Mouse (Mus musculus) C2C12 (cell line): ENCODE measurements around the gene Slc44a5. TPM values are rescaled to one million over a fixed set of nuclear protein-coding genes. Genes with fewer than 3 reads are reported as not detected.
A peak's percentile ranks its signal among the peaks of the same experiment; 100 is the strongest.

Experiments
- H3K27me3 ChIP-seq: one replicate; pipeline ENCODE4 v1.6.1; 2011; ENCODE audit not compliant: control insufficient read depth, insufficient read depth, insufficient read length
- H3K36me3 ChIP-seq: one replicate; pipeline ENCODE4 v1.6.1; 2011; ENCODE audit not compliant: control insufficient read depth, insufficient read depth
- H3K4me3 ChIP-seq: one replicate; pipeline ENCODE4 v1.5.1; 2011; ENCODE audit warnings: mild to moderate bottlenecking, control low read depth; ENCODE audit not compliant: poor library complexity, insufficient read depth, severe bottlenecking
- H3K79me2 ChIP-seq: one replicate; pipeline ENCODE4 v1.6.1; 2011; ENCODE audit not compliant: control insufficient read depth, insufficient read depth
- H3K79me3 ChIP-seq: one replicate; pipeline ENCODE4 v1.6.1; 2011; ENCODE audit warnings: low read depth, control low read depth
- H3ac ChIP-seq: one replicate; pipeline ENCODE3; 2011; ENCODE audit warnings: low read depth; ENCODE audit not compliant: control insufficient read depth, insufficient read length
- CEBPB ChIP-seq: IDR thresholded peaks from one replicate; pipeline ENCODE4 v1.6.1; 2011; ENCODE audit warnings: low read depth, mild to moderate bottlenecking, control low read depth, moderate library complexity
- CTCF ChIP-seq: IDR thresholded peaks from one replicate; pipeline ENCODE4 v1.5.1; 2011; ENCODE audit not compliant: control insufficient read depth, insufficient read depth, insufficient read length
- FOSL1 ChIP-seq: IDR thresholded peaks from one replicate; pipeline ENCODE4 v1.8.0; 2011; ENCODE audit warnings: mild to moderate bottlenecking, low read length; ENCODE audit not compliant: poor library complexity, insufficient read depth, severe bottlenecking
- MAX ChIP-seq: IDR thresholded peaks from one replicate; pipeline ENCODE4 v1.6.1; 2011; ENCODE audit warnings: mild to moderate bottlenecking, control low read depth
- MYOD1 ChIP-seq: IDR thresholded peaks from one replicate; pipeline ENCODE4 v1.6.1; 2011; ENCODE audit warnings: low read depth; ENCODE audit not compliant: control insufficient read depth, insufficient read length
- MYOG ChIP-seq: IDR thresholded peaks from one replicate; pipeline ENCODE4 v1.6.1; 2011; ENCODE audit not compliant: control insufficient read depth, insufficient read length; ENCODE audit errors: extremely low read depth
- USF1 ChIP-seq: IDR thresholded peaks from one replicate; pipeline ENCODE4 v1.6.1; 2011; ENCODE audit warnings: low read depth, mild to moderate bottlenecking, control low read depth, moderate library complexity
- polyA plus RNA-seq: library from polyadenylated mRNA; unstranded; fragments of >200 nt; fragmentation: generic; extraction: Trizol; gene quantifications from one replicate; pipeline ENCODE4 v1.2.1, GENCODE M21; 2012; ENCODE audit warnings: missing spikeins

Gene Slc44a5
- polyA plus RNA-seq, 1 experiment: 0.06 TPM

DNA sequence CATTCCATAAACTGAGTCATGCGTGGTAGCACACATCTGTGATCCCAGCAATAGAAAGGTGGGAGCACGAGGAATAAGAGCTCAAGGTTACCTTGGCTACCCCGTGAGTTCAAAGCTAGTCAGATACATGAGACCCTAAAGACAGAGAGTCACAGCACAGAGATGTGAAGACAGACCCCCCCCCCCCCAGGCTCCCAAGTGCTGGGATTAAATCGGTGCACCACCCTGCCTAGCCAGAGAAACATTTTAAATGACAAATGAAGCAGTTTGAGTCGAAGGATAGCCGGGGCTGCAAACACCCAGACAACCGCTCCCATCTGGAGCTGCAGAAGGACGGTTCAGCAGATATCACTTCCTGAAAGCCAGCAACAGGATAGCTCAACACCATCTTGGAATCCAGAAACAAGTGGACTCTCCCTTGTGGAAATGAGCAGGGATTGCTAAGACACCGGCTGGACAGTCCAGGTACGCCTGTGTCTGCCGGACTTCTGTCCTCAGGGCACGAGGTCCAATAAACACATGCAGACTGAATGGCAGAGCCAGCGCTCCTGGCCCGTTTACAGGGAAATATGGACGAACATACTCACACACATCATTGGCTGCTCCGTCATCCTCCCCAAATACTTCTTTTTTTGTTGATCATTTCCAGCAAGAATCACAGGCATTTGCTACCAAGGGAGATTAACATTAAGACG is 36.0 kb upstream of the Slc44a5 start:
- peaks cover 49% of the 10 kb centered on the region for H3K36me3 ChIP-seq
- H3K79me2 ChIP-seq: peaks cover 8% of the 10 kb centered on the region
- no peak for TF ChIP-seq CTCF
- no peak for TF ChIP-seq CEBPB
- no peak for TF ChIP-seq USF1
- no peak for TF ChIP-seq MAX
- no peak for TF ChIP-seq MYOG
- TF ChIP-seq MYOD1: no peak
- H3K27me3 ChIP-seq: no peaks in the 10 kb centered on the region
- no peaks in the 10 kb centered on the region for H3K79me3 ChIP-seq
- no peak overlapping the region for H3K4me3 ChIP-seq
- H3ac ChIP-seq: no peak overlapping the region

DNA sequence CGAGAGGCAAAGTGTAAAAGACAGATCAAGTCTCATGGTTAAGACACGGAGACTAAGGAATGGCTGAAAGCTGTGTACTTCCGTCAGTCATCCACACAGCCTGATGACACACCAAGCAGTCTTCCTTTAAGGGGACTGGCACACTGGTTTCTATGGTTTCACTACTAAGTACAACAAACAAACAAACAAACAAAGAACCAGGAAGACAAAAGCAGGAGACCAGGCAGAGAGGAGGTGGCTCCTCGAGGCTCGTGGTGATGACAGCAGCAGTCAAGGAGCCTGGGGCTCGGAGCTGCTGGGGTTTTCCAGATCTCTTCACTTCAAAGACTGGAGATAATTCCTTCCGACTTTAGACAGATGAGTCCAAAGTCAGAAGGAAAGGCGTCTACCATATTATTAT is 33.2 kb upstream of the Slc44a5 start:
- H3K36me3 ChIP-seq: peaks cover 38% of the 10 kb centered on the region
- no peak overlapping the region for H3K4me3 ChIP-seq
- peaks cover 27% of the 10 kb centered on the region for H3K79me2 ChIP-seq
- peaks cover 5% of the 10 kb centered on the region for H3K79me3 ChIP-seq
- no peak overlapping the region for H3ac ChIP-seq
- TF ChIP-seq FOSL1: no peak
- TF ChIP-seq USF1: no peak
- no peak for TF ChIP-seq CEBPB
- no peak for TF ChIP-seq CTCF
- no peak for TF ChIP-seq MYOD1
- H3K27me3 ChIP-seq: no peaks in the 10 kb centered on the region

DNA sequence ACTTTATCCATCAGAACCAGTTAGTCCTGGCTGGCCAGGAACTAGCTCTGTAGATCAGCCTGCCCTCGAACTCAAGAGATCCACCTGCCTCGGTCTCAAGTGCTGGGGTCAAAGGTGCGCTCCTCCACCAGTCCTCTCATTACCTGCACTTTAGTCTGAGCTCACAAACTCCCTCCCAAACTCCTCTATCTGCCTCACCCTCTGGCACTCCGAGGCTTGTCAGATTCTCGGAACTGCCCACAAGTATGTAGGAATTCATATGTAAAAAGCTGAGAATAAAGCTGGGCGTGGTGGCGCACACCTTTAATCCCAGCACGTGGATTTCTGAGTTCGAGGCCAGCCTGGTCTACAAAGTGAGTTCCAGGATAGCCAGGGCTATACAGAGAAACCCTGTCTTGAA is 32.8 kb upstream of the Slc44a5 start:
- no peaks in the 10 kb centered on the region for H3K27me3 ChIP-seq
- no peak overlapping the region for H3ac ChIP-seq
- no peak overlapping the region for H3K4me3 ChIP-seq
- H3K36me3 ChIP-seq: peaks cover 34% of the 10 kb centered on the region
- H3K79me2 ChIP-seq: peaks cover 27% of the 10 kb centered on the region
- H3K79me3 ChIP-seq: peaks cover 5% of the 10 kb centered on the region
- TF ChIP-seq MYOD1 (no peak), FOSL1 (no peak), CTCF (no peak), CEBPB (no peak), MAX (no peak), MYOG (no peak), USF1 (no peak)

DNA sequence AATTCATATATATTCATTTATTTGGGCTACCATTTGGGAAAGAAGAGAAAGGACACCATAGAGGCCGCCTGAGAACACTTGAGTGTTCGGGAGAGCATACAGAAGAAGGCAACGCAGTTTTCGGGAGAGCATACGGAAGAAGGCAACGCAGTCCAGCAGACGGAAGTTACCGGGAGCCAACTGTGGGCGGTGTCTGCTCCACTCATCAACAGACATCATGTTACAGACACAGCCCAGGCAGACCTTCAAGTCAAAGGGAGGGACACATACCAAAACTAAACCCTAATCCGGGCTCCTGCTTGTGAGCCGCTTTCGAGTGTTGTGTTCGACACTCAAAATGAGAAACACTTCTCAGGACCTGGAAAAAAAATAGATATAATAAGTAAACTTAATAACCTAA is 31.6 kb upstream of the Slc44a5 start:
- Histone ChIP-seq H3K79me3 (peaks cover 5% of the 10 kb centered on the region), H3K79me2 (peaks cover 27% of the 10 kb centered on the region), H3K36me3 (peaks cover 32% of the 10 kb centered on the region), H3ac (no peak overlapping the region), H3K27me3 (no peaks in the 10 kb centered on the region), H3K4me3 (no peak overlapping the region)
- TF ChIP-seq MAX: no peak
- TF ChIP-seq CTCF: no peak
- TF ChIP-seq MYOD1: no peak
- no peak for TF ChIP-seq MYOG
- no peak for TF ChIP-seq USF1
- TF ChIP-seq FOSL1: no peak

DNA sequence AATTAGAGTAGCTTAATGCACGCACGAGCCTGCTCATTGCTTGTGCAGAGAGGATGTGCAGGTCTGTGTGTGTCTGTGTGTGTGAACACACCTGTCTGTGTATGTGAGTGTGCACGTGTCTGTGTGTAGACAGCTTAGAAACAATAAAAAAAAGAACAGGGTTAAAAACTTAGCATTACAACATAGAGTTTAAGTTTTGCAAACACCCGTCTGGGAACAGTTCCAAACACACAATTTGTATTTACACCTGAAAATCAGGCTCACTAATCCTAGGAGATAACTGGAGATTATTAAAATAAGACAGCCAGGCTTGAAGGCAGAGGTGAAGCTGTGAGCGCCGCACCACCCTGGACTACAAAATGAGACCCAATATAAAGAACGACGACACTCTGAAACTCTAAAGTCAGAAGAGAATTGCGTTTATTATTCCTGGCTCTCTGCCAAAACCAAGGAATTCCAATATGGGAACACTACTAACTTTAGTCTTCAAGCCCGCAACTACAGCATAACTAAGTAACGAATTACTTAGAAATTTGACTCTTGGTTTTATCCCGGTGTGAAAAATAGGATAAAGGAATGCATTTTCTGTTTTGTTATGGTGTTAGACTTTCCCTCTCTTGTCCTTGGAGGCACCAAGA is 30.1 kb upstream of the Slc44a5 start:
- H3K79me3 ChIP-seq: peaks cover 5% of the 10 kb centered on the region
- H3K27me3 ChIP-seq: no peaks in the 10 kb centered on the region
- H3ac ChIP-seq: no peak overlapping the region
- TF ChIP-seq CTCF: no peak
- no peak for TF ChIP-seq MYOD1
- no peak for TF ChIP-seq MAX
- TF ChIP-seq USF1: no peak
- no peak for TF ChIP-seq FOSL1
- peak overlapping the region; percentile 59 for H3K4me3 ChIP-seq
- peaks cover 16% of the 10 kb centered on the region for H3K36me3 ChIP-seq
- peaks cover 27% of the 10 kb centered on the region for H3K79me2 ChIP-seq

DNA sequence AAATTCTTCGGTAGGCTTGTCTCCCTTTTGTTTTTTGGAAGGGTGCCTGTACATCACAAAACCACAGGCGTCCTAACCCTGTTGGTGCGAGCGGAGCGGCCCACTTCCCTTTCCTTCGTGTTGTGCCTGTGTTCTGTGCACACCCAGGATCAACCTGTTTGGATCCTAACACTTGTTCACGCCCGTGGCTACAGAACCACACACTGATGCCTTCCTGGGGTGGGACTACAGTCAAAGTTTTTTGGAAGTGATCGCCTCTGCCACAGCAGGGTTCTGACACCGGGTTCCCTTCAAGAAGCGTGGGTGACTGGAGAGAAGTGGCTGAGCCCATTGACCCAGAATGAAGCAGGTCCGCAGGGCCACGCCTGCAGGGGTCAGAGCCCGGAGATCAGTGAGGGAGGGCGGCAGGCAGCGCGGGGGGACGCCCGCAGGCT is 29.3 kb upstream of the Slc44a5 start:
- Histone ChIP-seq H3K79me2 (peaks cover 27% of the 10 kb centered on the region), H3K36me3 (peaks cover 16% of the 10 kb centered on the region), H3ac (peak overlapping the region; percentile 98), H3K27me3 (no peaks in the 10 kb centered on the region), H3K79me3 (peaks cover 5% of the 10 kb centered on the region), H3K4me3 (peak overlapping the region; percentile 59)
- no peak for TF ChIP-seq CEBPB
- no peak for TF ChIP-seq FOSL1
- TF ChIP-seq MYOD1: no peak
- TF ChIP-seq USF1: no peak
- no peak for TF ChIP-seq MYOG
- no peak for TF ChIP-seq CTCF
- TF ChIP-seq MAX: no peak
